Mouse (Mus musculus) brain, embryonic 14.5 days (tissue): Measurements from ENCODE around the gene Wipf2. TPM values are rescaled to one million over a fixed set of nuclear protein-coding genes. Genes with fewer than 3 reads are reported as not detected.
"Not testable (repeated sequence)": the region's sequence is repeated elsewhere in the genome, so short reads cannot be mapped to it uniquely, and the experiment has no call there.

Source experiments
- DNase-seq: peaks from one replicate; pipeline ENCODE4 v3.0.0-alpha.2; 2011; ENCODE audit warnings: low read depth
- CTCF ChIP-seq: fragments of 200-500 bp; IDR thresholded peaks from 2 replicates; pipeline ENCODE4 v1.5.1; 2012; ENCODE audit warnings: inconsistent platforms, mild to moderate bottlenecking, moderate library complexity, borderline replicate concordance; ENCODE audit not compliant: insufficient read depth, insufficient read length; ENCODE audit errors: extremely low read depth
- POLR2A ChIP-seq: fragments of 200-500 bp; IDR thresholded peaks from 2 replicates; pipeline ENCODE4 v1.6.1; 2012; ENCODE audit warnings: mild to moderate bottlenecking, inconsistent platforms, borderline replicate concordance; ENCODE audit not compliant: poor library complexity, insufficient read depth, insufficient read length, severe bottlenecking; ENCODE audit errors: extremely low read depth
- polyA plus RNA-seq: library from polyadenylated mRNA; depleted of rRNA; stranded (reverse); fragments of >200 nt; gene quantifications from 2 replicates; pipeline ENCODE4 v1.2.3, GENCODE M21; 2012

Wipf2 gene
- polyA plus RNA-seq, 1 experiment: 14.7 TPM

DNA sequence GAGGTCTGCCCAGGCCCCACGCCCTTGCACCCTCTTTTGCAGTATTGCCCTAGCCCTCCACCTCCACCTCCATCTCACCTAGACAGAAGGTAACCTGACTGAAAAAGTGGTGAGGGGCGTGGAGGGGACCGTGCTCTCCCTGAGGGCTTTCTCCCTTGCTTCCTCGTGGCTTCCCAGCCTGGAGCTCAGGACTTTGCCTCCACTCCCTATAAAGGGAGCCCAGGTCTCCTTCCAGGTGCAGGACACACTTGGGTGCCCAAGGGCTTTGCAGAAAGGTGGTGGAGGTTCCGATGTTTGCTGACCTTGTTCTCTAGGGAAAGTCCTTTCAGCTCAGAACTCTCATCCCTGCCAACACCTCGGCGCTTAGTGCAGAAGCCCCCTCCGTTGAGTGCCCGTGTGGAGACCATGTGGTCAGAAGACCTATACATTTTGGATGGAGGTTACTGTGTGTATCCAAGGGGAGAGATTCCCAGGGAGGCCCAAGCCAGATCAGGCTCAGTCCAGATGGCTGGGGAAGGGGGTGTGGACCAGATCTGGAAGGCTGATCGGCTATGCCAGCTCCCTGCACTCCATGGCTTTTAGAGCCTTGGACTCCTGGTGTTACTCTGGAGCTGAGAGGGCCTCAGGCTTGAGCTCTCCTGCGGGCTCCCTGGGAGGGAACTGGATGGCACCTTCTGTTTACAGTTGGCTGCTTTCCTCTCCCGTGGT, 64.9 kb downstream of the Wipf2 start:
- TF ChIP-seq POLR2A (no peak), CTCF (no peak)
- DNase-seq: no peak

DNA sequence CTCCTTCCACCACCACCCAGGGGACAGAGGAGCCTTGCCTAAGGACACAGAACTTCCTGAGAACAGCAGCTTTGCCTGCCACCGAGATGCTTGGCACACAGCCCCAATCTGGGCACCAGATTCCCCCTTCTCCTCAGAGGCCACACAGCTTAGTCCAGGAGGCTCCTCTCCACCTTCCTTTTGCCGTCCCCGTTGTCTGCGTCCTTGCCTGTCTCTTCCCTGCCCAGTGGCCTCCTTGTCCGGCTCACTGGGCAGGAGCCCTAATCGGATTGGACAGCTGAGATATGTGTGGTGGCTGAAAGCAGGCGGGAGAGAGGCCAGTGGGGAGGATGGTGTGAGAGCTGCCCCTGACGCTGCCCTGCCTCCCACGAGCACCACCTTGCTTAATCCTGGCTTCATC, 66.1 kb downstream of the Wipf2 start:
- TF ChIP-seq CTCF (no peak), POLR2A (no peak)
- peak; percentile 55 for DNase-seq

DNA sequence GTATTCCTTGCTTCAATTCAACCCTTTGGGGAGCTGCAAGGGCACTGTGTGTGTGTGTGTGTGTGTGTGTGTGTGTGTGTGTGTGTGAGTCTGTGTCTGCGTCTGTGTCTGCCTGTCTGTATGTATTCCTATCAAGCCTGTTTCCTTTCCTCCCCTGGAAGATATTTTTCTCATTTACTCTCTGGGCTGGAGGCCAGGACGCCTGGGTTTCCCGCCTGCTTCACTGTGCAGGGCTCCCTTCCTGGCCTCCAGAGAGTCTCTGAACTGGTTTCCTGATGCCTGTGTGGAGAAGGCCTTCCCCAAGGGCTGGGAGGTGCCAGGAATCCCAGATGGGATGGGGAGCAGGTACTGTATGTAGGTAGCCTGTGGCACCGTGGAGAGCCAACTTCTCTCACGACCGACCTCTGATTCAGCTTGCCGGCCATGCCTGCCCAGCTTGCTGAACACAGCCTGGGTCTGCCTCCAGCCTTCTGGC, 66.7 kb downstream of the Wipf2 start:
- TF ChIP-seq POLR2A (no peak), CTCF (no peak)

GRCm38 (mm10) chr11:98930773-98931512, 67.5 kb downstream of the Wipf2 start:
- TF ChIP-seq CTCF (no peak), POLR2A (no peak)
- no peak for DNase-seq

More for the DNA sequence above, 66.7 kb downstream of the Wipf2 start:
- DNase-seq: peak; percentile 38

GRCm38 (mm10) chr11:98931513-98932292, 68.3 kb downstream of the Wipf2 start:
- peak; percentile 82 for DNase-seq
- no peak for TF ChIP-seq POLR2A
- no peak for TF ChIP-seq CTCF

- peak; percentile 52 for DNase-seq
- TF ChIP-seq POLR2A (no peak), CTCF (no peak)
Observed at GRCm38 (mm10) chr11:98932293-98933091, 69.1 kb downstream of the Wipf2 start.

- DNase-seq: peak; percentile 43
- TF ChIP-seq POLR2A (no peak), CTCF (peak; percentile 41; the same call in 1 of the 2 replicates)
Observed at GRCm38 (mm10) chr11:98933151-98933550, 69.7 kb downstream of the Wipf2 start.

DNA sequence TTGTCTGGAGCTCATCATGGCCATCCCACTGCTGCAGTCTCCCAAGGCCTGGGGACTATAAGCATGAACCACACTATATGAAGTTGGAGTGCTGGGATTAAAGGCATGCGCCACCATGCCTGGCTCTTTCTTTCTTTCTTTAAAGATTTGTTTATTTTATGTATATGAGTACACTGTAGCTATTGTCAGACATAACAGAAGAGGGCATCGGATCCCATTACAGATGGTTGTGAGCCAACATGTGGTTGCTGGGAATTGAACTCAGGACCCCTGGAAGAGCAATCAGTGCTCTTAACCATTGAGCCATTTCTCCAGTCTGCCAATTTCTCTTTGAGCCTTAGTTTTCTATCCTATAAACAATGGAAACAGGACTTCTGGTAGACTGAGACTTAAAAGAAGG, 70.4 kb downstream of the Wipf2 start:
- not testable (repeated sequence) for DNase-seq

- TF ChIP-seq POLR2A (no peak), CTCF (no peak)
- DNase-seq: no peak
Observed at GRCm38 (mm10) chr11:98934367-98934766, 70.9 kb downstream of the Wipf2 start.

- TF ChIP-seq POLR2A (no peak), CTCF (no peak)
- DNase-seq: no peak
Observed at GRCm38 (mm10) chr11:98935123-98935522, 71.7 kb downstream of the Wipf2 start.

DNA sequence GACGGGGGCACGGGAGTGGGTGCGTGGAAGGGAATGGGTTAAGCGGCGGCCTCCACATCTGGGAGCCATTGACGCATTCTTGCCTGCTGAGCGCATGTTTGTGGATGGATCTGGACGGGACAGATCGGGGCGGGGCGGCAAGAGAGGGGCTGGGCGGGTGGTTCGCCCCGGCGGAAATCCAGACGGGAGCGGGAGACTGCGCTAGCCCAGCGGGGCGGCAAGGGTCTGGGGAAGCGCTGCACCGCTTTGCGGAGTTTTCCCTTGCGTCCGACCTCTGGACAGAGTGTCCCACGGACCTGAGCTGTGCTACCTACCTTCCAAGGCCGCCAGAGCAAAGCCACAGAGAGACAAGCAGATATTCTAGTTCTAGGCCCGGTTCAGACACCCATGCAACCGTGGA, 72.7 kb downstream of the Wipf2 start:
- TF ChIP-seq POLR2A: no peak
- TF ChIP-seq CTCF: no peak
- DNase-seq: no peak
